Mouse (Mus musculus) thymus, postnatal 10 days (tissue): Measurements from ENCODE around the gene Kbtbd7.
"Not testable (repeated sequence)": the region's sequence is repeated elsewhere in the genome, so short reads cannot be mapped to it uniquely, and the experiment has no call there.

Source experiments
- DNase-seq, 2 experiments: peaks; one replicate each; pipeline ENCODE4 v3.0.0; 2021; ENCODE audit warnings: low spot score in 2 of 2

Gene Kbtbd7

GRCm38 (mm10) chr14:79425979-79426729, at the start of gene Kbtbd7:
Gene Kbtbd7, plus strand, starts transcription at chr14:79426511.
- peak; percentile 91 to 93 for DNase-seq

- no peak for DNase-seq
These were observed 49.3 kb upstream of the Kbtbd7 start for GRCm38 (mm10) chr14:79377041-79377440.

- DNase-seq, result no peak
These were observed 43.2 kb upstream of the Kbtbd7 start for GRCm38 (mm10) chr14:79383120-79383519.

GRCm38 (mm10) chr14:79388304-79388703, 38.0 kb upstream of the Kbtbd7 start:
- no peak for DNase-seq

- no peak for DNase-seq
These were observed 36.7 kb upstream of the Kbtbd7 start for GRCm38 (mm10) chr14:79389438-79390264.

- DNase-seq, result peak; percentile 89 to 96
These were observed 35.9 kb upstream of the Kbtbd7 start, which contains the start of gene Naa16 for GRCm38 (mm10) chr14:79390265-79390926. Gene Naa16, minus strand, starts transcription at chr14:79390778.

GRCm38 (mm10) chr14:79393289-79393688, 33.0 kb upstream of the Kbtbd7 start:
- DNase-seq, result peak in 1 of 2 experiments; percentile 18

DNA sequence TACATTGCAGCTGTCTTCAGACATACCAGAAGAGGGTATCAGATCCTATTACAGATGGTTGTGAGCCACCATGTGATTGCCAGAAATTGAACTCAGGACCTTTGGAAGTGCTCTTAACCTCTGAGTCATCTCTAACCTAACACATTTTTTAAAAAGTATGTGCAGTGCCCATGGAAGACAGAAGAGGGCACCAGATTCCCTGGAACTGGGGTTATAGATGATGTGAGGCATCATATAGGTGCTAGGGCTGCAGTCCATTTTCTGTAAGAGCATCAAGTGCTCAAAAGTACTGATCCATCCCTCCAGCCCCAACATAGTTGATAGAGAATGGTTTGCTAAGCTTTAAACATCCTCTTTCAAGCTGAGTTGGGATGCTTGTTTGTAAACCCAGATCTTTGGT, 31.7 kb upstream of the Kbtbd7 start:
- DNase-seq, result peak; percentile 36 to 52

DNA sequence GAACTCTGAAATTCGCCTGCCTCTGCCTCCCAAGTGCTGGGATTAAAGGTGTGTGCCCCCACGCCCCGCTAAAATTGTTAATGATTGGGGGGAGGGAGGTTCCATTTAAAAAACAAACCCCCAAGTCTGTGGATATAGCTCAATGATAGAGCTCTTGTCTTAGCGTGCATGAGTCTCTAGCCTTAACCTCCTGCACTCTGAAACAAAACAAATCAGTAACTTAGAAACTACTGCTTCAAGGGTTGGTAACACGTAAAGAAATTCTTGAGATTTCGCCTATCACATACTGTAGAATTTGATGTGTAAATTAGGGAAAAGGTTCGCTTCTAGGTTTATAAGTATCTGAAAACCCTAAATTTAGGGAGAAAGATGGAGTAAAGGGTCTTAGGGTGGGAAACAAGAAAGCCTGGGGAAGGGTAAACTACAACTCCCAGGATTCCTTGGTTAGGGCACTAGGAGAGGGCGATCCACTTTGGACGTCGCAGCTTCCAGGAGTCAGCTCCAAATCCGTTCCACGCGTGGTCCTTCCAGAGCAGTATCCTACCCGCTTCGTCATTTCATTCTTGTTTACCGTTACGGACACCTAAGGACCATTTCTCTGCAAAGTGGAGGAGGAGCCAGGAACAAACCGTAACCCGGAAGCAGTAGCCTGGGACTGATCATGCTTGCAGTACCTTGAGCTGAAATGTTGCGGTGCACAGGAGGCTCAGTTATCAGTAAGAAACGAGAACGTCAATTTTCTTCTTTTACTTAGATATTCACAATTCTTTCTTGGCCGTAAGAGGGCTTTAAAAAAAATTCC, 28.8 kb upstream of the Kbtbd7 start, which contains the start of gene Mtrf1:
Gene Mtrf1, plus strand, starts transcription at position 452 of the 802 bp plus-strand sequence.
- DNase-seq, result peak; percentile 27 to 61

GRCm38 (mm10) chr14:79407641-79408040, 18.7 kb upstream of the Kbtbd7 start:
- DNase-seq, result no peak

- no peak for DNase-seq
These were observed 17.0 kb upstream of the Kbtbd7 start for GRCm38 (mm10) chr14:79409278-79409830.

DNA sequence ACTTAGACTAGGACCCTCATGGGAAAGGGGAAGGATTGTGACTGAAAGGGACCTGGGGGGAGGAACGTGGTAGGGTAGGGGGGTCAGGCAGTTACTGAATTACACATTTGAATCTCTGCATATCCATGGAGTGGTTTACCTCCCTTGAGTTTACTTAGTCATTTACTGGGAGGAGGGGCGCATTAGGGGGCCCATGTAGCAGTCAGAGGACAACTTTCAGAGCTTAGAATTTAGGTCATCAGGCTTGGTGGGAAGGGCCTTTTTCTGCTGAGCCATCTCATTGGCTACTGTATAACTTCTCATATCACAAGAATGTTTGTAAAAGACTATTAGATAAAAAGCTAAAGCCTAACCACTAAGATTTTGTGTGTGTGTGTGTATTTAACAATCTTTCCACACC, 15.6 kb upstream of the Kbtbd7 start:
- DNase-seq, result no peak

GRCm38 (mm10) chr14:79413121-79413520, 13.2 kb upstream of the Kbtbd7 start:
- no peak for DNase-seq

DNA sequence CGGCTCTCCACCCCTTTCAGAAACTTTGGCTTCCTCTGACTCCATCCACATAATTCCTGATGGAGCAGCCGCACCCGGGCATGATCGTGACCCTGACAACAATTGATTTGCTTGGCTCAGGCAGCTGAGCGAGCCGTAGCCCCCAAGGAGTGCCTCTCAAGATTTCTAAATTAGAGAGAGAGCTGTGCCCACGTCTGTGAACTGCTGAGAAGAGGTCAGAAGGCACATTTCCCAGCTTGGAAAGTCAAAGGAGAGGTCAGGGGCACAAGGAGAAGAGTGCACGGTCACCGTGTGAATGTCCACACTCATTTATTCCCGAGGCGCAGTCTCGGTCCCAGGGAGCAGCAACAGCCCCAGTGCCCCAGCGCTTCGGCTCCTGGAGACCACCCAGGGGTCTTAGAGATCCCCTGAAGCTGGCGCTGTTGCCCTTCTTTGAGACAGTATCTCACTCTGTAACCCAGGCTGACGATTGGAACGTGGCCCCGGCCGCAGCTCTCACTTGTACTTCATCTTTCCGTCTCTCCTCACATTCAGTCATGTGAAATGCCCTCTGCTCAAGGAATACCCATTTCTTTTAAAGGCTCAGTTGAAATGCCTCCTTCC, 6.1 kb upstream of the Kbtbd7 start:
- no peak for DNase-seq

- not testable (repeated sequence) for DNase-seq
These were observed 537 bp downstream of the Kbtbd7 start for GRCm38 (mm10) chr14:79426730-79427365.

DNA sequence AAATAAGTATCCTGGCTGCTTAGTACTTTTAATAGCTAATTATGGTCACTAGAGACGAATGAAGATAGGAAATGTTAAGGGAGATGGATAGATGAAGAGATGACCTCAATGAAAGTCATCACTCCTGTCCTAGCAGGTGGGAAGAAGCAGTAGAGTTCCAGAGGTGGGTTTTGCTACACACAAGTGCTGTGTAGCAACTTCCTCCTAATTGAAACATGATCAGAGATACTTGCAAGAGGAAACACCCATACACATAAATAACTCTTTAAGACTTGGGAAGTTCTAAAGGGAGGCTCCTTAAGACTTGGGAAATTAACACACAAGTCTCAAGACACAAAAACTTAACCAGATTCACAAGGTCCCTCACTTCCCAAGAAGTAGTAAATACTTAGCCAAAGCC, 7.8 kb downstream of the Kbtbd7 start:
- no peak for DNase-seq

- DNase-seq, result no peak
These were observed 14.3 kb downstream of the Kbtbd7 start for GRCm38 (mm10) chr14:79440655-79441054.

- no peak for DNase-seq
These were observed 15.1 kb downstream of the Kbtbd7 start for GRCm38 (mm10) chr14:79441441-79441840.

GRCm38 (mm10) chr14:79444601-79445000, 18.3 kb downstream of the Kbtbd7 start:
- no peak for DNase-seq

DNA sequence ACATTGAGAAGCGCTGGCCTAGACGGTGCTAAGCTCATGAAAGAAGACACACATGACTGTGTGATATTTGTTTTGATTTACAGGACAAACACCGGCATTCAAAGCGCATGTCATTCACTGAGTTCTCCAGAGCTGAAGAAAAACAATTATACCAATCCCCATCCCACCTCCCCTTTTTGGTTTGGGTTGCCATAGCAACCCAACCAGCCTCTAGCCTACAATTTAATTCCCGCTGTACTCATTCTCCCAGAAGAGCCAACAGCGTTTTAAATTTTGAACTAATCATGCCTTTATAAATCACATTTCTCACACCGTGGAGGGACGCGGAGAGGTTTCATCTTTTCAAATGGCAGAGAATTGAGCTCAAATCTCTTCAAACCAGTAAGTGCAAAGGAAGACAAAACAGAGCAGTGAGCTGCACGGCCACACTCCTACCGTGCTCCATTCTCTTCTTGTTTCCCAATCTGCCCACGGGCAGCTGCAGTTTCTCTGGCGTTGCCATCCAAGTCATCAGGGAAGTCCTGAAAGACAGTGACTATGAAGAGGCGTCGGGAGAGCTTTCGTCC, 18.8 kb downstream of the Kbtbd7 start:
- no peak for DNase-seq
